Mouse (Mus musculus) CD4-positive, CD25-positive, alpha-beta regulatory T cell, adult 4 months (primary cell): ENCODE measurements around the gene Hadha. TPM values are rescaled to one million over a fixed set of nuclear protein-coding genes. Genes with fewer than 3 reads are reported as not detected.

Source experiments
- ATAC-seq: one replicate; pipeline ENCODE4 v1.8.0; 2017
- polyA plus RNA-seq, 2 experiments: library from polyadenylated mRNA; unstranded; fragments of 100-300 nt; shearing (Covaris generic); gene quantifications; one replicate each; pipeline ENCODE4 v1.2.1; 2017

The Hadha gene
- polyA plus RNA-seq = 100 to 1,000 TPM in 1 of 2 experiments, 10 to 100 TPM in 1; 85.0 to 124 TPM

DNA sequence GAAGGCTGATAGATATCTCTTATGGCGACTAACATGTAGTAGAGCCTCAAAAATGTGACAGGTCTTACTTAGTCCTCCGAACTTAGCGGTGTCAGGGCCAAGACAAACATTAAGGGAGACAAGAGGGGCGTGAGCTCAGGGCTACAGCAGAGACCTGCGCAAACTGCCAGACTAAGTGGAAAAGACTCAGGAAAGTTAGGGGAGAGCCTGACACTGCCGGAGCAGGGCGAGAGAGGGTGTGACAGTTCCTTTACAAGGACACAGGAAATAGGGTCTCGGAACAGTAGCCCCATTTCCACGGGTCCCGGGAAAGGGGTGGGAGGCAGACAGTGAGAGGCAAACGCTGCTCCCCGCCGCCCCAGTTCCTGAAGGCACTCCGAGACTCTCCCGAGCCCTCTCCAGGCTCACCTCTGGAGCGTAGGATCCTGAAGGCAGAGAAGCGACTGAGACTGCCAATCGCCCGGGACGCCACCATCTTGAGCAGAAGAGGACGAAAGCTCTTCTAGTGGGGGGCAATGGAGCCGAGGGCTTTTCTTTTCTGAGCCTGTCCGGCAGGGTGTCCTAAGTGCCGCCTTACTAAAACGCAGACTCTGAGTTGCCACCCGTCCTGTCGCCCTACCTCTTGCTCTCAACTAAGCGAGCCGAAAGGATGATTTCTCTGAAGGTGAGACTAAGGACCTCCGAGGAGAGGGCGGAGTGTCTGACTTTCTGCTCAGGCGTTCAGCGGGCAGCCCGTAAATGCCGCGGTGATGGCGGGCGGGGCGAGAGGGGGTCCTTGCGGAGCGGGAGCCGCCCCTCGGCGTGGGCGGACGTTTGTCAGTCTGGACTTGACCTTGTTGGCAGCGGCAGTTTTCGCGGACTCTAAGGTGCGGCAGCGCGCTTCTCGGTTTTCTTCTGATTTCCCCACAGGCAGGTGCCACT is at the start of gene Hadha, which contains the start of gene Hadhb:
TSS of gene Hadha (minus strand) at position 689 of the 921 bp plus-strand sequence.
TSS of gene Hadhb (plus strand) at position 775 of the 921 bp plus-strand sequence.
- peak; percentile 82 for ATAC-seq

DNA sequence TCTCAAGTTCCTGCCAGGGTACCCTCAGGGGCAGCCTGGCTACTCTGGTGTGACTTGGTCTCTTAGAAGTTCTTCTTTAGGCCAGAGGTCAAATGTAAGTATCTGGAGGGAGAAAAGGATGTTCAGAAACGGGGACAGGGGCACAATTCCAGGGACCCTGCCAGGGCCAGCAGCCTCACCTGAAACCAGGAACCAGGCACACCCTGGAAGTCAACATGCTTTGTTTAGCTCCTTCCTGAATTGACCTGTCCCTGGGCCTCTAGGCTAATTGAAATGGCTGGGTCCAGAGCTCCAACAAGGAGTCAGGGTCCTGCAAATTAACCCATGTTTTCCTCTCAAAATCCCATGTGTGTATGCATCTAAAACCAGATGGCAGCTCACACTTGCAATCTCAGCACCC is 49.5 kb upstream of the Hadha start:
- ATAC-seq = no peak

DNA sequence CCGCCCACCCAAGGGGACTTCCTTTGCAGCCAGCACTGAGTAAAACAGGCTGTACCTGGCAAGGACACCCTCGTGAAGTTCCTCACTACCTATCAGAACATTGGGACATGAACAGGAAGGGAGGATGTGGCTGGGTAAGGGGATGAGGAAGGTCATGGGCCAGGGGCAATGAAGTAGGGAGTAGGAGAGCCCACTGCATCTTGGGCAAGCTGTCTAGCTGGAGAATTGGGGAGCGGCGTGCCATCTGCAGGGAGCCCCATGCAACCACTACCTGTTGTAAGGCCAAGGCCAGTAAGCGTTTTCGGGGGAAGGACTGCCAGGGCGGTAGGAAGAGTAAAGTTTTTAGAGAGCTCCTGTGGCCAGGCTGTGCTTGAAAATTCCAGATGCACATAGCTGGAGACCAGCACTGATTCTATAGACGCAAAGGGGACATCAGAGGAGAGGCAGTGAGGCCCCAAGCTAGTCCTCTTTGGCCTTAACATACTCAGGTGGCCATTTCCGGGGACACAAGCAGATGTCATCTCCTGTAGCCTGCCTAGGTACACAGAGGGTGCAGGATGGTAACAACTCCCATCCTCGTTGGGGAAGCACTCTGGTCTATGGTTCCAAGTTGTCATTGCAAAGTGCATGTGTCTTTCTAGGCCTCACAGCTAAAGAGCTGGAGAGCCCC is 48.4 kb upstream of the Hadha start:
- no peak for ATAC-seq

DNA sequence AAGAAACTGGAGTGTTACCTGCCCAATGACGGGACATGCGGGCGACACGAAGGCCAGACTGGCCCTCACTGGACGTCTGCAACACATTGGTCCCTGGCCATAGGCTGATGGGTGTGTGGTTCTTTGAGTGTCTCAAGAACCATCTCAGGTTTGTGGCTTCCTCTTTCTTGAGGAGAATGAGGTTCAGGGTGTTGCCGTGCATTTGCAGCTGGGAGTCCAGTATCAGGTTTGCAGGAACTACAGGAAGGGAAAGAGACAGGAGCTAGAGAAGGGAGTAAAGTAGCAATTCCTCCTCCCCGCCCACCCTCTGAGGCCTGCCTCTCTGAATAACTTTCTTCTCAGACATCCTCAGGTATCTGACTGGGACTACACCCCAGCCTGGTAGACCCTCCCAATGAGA is 47.3 kb upstream of the Hadha start:
- no peak for ATAC-seq

DNA sequence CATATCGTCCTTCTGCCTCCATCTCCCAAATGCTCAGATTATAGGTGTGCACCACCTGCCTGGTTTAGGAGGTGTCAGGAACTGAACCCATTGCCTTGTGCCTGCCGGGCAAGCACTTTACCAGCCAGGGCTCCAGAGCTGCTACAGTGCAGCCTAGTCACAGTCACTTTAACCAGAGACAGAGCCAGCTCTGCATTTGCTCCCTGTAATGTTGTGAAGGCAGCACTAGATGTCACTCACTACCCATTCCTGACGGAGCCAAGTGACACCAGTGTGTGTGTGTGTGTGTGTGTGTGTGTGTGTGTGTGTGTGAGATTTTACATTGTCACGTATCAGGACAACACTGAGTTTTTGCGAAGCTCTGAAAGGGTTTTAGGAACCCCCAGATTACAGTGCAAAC is 46.6 kb upstream of the Hadha start:
- no peak for ATAC-seq

DNA sequence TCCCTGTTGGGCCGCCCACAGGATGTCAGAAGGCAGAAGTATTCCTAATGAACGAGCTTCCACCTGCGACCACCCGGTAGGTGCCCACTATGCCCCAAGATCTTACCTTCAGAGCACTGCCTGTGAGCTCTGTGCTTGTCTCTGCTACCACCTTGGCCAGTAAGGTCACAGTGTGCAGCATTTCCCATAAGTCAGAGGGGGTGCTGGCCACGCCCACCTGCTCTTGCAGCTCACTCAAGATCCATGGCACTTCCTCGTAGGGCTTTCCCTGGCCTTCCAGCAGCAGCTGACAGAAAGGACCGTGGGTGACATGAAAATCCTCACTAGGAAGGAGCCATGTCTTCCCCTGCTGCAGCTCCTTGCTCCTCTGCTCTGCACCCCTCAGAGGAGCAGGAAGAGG is 43.3 kb upstream of the Hadha start:
- ATAC-seq = no peak

DNA sequence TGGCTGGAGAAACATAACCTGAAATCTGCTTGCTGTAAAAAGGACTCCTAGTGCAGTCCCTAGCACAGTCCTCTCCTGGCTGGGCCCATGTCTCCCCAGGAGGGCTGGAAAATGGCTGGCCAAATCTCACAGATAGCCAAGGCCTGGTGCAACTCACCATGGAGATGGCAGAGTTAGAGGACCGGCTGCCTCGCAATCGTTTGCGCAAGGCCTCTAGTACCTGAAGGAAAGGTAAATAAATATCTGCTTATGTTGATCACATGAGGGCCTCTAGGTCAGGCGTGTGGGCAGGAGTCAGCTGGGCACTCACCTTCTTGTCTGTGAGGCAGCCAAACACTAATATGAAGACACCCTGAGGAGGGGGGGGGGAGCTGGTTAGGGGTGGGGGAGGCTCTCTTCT is 40.4 kb upstream of the Hadha start:
- ATAC-seq = no peak

DNA sequence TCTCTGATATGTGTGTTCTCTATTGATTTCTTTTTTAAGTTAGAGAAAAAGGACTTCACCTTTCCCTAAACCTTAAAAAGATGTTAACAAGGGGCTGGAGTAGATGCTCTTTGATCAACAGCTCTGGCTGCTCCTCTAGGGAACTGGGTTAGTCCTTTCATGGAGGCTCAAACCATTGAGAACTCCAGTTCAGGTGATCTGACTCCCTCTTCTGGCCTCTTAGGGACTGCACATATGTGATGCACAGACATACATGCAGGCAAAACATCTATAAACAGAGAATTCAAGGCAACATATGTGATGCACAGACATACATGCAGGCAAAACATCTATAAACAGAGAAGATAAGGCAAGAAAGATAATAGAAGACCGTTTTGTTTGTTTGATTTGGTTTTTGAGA is 37.5 kb upstream of the Hadha start:
- no peak for ATAC-seq

DNA sequence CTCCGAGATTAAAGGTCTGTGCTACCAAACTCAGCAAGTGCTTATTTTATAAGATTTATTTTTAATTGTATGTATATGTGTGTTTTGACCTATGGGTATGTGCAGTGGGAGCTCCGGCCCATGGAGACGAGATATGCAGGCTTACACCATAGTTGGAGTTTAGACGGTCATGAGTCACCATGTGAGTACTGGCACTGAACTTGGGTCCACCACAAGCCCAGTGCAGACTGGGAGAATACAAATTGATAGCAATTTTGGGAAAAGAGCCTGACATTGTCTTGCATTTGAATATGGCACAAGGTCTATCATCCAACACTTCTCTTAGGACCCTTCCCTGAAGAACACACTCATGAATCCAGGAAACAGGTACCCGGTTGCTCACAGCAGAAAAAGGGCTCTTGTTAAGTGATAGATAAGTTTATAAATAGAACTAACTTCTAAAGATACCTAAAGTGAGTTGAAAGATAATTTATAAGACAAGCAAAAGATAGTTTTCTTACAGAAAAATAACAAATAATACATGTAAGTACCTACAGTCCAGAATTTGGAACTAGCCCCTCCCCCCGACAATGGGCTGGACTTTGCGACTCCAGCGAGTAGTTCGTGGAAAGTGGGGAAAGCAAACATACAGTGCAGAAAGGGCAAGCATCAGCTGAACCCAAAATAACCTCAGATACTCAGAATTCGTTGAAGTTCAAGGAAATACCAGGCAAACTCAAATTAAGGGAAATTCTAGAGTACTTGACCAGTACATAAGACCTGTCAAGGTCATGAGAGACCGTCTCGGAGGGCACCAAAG is 32.9 kb upstream of the Hadha start:
- ATAC-seq = no peak

DNA sequence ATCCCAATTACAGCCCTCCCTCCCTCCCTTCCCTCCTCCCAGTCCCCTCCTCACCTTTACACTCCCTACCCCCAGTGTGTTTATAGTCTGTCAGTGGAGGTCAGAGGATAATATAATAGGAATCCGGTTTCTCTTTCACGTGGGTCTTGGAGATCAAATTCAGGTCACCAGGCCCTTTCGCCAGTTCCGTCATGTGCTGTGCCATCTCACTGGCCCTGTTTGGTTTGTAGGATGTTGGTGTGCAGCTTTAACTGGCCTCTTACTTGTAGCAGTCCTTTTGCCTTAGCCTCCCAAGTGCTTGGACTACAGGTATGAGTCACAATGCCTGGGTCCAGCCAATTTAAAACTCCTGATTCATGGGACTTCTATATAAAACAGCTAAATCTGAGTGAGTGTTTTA is 20.8 kb upstream of the Hadha start:
- ATAC-seq = no peak

DNA sequence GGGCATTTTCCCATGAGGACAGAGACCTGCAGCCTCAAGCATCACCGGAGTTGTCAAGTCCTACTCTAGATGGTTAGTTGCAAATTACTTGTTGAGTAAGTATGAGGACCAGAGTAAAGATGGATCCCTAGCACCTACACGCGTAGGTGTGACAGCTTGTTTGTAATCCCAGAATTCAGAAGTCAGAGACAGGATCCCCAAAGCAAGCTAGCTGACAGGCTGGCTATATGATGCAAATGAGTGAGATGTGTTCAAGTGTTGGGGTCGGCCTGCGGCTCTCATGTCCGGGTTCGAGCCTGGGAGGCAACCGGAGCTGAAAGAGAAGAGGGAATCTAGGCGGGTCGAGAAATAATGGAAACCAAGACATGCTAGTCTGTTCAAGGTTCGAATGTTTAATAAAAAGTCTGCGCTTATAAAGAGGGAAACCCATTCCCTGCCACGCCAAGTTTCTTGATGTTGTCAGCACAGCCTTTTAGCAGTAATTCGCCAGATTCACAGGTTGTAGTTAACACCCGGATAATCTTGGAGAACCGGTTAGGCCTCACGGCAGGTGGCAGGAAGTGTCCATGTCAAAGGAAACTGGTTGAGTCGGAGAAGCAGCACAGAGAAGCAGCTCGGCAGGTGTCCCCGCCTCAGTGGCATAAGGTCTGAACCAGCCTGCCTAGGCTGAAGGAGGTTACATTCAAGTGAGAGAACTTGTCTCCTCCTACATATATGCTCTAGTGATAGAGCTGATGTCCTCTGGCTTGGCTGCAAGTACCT is 18.1 kb upstream of the Hadha start:
- no peak for ATAC-seq

DNA sequence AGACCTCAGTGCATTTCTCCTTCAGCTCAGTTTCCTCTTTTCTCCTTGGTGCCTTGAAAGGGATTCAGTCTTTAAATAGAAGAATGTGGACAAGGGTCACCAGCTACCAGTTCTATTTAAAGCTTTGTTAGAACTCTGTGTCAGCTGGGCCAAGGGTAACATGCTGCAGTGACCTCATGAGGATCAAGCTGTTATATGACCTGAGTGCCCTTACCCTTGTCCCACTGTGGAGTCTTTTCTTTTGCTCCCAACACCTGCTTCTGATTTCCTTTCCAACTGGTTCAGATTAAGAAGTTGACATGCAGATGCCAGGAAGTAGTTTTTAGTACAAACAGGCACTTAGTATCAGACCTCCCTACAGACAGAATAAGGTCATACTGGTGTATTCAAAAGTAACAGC is 17.2 kb upstream of the Hadha start:
- ATAC-seq = no peak

DNA sequence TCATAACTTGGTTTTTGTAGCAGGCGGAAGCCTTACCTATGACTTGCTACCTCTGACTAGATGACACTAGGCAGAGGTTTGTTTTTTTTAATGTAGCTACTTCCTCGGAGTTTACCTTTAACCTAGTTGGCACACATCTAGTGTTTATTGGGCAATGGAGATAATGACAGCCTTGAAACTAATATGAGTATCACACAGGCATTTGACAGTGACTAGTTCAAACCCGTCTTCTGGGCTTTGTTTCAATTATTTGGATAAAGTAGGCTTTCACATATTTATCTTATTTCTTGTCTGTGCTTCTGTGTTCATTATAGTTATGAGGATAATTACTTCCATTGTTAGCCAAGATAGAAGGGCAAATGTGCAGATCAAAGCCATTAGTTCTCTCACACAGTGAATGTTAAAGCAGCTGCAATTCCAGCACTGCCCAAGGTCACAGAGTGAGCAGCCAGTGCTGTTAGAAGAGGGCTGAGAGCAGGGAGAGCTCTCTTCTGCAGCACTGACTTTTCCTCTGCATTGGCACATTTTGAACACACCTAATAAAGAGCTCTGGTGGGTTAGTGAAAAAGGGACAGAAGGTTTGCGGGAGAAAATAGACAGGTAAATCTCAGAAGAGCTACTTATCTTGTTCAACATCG is 15.5 kb upstream of the Hadha start:
- no peak for ATAC-seq

DNA sequence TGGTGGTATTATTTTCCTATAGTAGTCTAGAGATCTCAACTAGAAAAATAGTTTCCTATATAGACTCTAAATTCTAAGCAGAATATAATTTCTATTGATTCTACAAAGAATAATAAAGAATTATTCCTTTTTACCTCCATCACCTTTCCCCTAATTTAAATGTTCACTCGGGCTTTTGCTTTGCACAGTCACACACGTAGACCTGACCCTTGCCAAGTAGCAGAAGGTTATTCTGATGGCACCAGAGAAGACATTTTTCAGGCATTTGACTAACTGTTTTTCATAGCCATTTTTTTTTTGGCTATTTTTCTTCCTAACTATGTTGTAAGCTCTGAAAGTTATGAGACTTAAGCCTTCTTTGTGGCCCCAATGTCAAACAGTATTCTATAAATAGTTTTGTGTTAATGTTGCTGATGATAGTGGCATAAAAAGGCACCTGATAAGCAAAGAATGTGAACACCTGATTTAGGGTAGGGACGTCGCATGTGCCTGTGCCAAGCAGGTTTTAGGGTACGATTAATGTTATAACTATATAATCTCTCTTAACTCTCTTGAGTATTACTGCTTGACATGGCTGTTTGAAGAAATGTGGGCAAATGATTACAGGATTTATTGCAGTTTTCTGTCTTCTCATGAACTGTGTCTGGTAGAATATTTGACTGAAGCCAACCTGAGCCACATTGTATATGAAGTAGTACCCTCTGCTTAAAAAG is 10.4 kb upstream of the Hadha start:
- no peak for ATAC-seq

DNA sequence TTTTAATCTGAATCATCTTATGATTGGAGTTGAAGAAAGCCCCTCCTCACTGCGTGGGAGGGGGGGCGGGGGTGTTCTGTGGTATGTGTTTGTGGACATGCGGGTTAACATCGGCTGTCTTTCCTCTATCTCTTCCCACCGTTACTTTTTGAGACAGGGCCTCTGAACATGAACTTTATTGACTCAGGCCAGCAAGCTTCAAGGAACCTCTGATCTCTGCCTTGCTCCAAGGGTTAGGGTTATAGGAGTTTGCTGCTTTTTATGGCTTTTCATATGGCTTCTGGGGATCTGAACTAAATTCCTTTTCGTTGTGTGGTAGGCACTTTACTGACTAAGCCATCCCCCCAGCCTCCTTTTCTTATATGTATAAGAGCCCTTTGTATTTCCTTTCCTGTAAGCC is 7.4 kb upstream of the Hadha start:
- ATAC-seq = no peak

DNA sequence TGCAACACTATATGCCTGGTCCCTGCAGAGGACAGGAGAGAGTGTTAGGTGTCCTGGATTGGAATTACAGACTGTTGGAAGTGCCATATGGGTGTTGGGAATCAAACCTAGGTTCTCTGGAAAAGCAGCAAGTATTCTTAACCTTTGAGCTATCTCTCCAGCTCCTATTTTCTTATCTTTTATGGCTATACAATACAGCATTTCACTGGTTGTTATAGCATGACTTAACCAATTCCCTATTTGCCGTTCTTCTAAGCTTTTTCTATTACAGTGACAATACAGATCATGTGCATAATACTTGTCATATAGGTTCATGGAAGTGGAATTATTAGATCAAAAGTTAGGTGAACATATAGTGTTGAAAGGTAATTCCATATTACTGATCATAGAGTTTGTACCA is 6.9 kb upstream of the Hadha start:
- ATAC-seq = no peak

DNA sequence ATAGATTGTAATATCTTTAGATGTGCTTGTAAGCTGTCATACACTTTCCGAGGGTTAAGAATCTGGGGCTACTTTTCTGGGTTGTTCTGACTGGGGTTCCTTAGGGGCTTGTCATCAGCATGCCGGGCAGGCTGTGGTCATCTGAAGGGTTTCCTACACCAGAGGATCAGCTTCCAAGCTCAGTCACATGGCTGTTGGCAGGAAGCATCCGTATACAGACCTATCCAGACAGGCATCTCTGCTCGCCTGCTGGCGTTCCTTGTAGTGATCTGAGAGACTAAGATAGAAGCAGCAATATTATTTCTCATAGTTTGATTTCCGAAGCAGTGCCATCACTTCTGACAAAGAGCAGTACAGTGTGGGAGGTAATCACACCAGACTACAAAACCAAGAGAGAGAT is 4.6 kb upstream of the Hadha start:
- no peak for ATAC-seq

DNA sequence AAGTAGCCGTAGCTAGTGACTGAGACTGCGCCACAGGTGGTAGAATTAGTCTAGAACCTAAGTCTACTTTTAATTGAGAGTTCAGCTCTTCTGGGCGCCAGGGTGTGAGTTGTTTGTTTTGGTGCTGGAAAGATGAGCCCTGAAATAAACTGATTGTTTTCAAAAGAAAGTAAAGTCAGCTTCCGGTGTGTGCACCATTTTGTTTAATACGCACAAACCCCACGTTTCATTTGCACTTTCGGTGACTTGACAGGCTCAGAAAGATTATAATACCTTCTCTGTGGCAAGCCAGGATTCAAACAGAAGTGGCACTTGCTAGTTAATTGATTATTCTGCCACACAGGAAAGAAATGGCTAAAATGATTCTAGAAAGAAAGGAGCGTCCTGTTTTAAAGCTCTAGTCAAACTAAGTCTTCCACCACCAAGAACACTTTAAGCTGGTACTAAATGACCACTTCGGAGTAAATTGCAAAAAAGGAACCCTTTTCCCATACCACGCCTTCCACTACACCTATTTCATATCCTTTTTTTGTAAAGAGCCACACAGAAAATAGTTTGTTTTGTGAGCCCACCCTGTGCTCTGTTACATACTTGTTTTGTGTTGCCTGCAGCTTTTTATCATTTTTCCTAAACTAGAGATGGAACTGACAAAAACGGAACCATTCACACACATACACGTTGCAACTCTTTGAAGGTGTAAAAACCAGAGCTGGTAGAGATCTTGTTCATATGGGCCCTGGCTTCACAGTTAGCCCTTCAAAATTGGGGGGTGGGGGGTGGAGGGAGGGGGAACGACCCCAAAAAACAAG is 1.1 kb upstream of the Hadha start:
- peak; percentile 36 for ATAC-seq

DNA sequence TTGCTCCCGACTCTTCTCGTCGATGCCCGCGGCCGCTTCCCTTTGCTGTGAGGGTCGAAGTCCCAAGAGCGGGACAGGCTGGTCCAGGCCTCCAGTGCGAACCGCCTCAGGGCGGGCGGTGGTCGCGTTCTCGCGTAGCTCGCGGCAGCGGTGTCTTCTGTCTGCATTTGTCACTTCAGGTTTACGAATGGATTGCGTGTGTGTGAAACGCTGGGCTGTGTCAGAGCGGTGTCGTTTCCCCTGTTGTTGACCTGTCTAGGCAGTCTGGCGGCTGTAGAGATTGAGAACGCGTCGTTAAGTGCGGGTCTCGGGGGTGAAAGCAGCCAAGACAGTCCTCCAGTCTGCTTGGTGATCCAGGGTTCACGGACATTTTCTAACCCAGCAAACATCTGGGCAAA is 432 bp upstream of the Hadha start:
- peak; percentile 25 for ATAC-seq

DNA sequence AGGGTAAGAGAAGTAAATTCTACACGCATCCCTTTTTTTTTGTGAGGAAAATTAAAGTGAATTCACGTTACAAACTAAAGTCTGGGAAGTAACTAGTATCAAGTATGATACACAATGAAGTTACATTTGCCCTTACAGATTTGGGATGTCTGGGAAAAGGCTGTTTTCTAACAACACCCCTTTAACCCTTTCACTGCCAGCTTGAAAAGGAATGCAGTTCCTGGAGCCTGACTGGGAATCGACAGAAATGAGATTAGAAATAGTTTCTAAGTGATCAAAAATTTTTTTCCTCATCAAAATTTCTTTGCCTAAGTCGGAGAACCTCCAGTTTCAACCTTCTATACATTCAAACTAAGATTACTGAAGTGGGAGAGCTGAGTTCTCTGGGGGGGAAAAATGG is 949 bp downstream of the Hadha start:
- no peak for ATAC-seq
